Mouse (Mus musculus): ENCODE data around the gene Setd3.

Gene Setd3

DNA sequence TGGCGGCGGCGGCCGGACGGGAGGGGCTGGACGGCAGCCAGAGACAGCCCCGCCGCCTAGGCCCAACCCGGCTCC, at the start of gene Setd3:
TSS of gene Setd3 (minus strand) at position 69 of the 75 bp plus-strand sequence.
- no peak for DNase-seq (ENCODE audit: low read depth, low spot score)

DNA sequence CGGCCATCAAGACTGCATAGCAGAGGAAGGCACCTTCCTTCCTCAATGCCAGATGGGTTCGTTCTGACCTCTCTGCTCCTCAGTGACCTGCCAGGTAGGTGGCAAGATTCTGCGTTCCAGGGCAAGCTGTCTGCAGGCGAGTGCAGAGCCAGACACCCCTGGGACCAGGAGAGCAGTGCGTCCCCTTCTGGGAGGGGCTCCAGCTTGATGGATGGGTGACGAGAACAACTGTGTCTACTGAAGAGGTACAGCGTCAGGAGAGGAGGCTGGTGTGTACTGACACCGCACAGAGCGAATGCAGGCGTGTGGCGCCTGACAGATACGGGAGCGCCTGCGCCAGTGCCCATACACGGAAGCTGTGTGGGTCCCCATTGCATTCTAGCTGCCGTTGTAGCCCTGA, 48.4 kb upstream of the Setd3 start:
- DNase-seq (ENCODE audit: low read depth, low spot score): no peak

DNA sequence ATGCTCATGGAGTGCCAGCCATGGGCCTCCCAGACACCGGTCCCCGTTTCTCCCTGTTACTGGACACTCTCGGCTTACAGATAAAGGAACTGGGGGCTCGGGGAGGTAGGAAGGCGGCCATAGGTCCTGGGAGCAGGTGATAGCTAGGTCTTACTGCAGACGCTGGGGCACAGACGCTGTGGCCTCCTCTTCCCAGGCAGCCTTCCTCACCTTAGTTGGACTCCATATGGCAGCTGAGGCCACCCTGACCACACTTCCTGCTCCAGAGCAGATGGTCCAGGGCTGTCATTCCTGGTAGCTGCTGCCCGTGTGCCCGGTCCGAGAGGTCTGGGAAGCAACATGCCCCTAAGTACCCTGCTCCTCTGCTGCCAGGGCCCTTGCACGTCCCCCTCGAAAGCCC, 47.8 kb upstream of the Setd3 start:
- DNase-seq (ENCODE audit: low read depth, low spot score): no peak

DNA sequence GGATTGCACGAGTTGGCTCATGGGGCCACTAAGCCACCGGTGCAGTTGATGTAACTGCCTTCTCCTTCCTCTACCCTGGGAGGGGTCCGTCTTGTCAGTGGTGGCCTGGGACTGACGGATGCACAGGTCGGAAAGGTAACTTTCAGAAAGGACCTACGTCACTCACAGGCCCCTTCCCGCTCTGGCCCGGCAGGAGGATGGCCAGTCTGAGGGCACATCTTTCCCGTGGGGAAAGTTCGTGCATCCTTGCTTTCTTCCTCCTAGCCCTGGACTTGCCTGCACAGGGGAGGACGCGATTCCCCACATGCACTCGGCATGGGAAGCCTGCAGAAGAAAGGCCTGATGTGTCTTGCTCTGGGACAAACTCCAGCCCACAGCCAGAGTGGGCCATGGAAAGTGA, 47.1 kb upstream of the Setd3 start:
- DNase-seq (ENCODE audit: low read depth, low spot score): no peak

DNA sequence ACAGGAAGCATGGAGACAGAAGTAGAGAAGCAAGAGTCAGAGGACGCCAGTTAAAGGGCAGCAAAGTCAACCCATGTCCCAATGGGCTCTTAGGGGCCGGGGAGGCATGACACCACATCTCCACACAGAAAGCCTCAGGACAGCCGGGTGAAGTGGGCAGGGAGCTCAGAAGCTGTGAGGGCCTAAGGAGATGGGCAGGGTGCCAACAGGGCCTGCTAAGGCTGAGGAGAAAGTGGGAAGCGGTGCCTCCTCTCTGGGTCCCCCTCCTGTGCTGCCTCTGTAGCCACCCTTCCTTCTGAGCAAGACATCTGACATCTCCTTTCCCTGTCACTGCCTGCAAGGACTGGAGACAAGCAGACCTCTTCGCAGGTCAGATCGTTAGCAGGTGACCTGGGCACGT, 46.7 kb upstream of the Setd3 start:
- no peak for DNase-seq (ENCODE audit: low read depth, low spot score)

DNA sequence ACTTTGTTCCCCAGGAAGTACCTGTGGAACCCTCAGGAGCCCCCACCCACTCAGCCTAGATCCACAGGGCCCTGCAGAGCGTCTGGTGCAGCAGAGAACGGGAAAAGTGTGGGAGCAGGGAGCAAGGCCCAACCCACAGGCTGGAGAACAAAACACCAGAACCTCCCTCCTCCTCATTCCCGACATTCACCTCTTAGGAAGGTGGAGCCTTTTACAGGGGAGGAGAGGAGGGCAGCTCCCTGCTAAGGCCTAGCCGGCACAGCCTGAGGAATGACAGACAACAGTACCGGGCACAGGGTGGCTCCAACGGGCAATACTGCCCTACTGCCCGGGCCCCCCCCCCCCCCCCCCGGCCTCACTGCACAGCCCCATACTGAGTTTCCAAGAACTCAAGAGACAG, 44.2 kb upstream of the Setd3 start:
- DNase-seq (ENCODE audit: low read depth, low spot score): peak; percentile 55

DNA sequence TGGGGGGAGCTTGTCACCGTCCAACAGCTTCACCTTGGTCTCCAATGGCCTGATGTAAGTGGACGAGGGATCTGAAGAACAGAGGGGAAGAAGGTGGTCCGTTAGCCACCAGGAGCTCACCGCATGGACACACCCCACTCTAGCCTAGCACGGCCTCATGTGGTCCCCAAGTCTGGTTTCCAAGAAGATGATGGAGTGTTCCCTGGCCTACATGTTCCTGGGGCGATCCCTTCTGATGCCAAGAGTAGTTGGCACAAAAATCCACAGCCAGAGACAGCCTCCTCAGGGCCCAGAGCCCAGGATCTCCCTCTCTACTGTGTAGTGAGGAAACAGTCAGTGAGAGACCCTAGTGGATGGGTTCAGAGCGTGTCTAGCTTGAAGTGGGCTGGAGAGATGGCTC, 42.6 kb upstream of the Setd3 start:
- no peak for DNase-seq (ENCODE audit: low read depth, low spot score)

DNA sequence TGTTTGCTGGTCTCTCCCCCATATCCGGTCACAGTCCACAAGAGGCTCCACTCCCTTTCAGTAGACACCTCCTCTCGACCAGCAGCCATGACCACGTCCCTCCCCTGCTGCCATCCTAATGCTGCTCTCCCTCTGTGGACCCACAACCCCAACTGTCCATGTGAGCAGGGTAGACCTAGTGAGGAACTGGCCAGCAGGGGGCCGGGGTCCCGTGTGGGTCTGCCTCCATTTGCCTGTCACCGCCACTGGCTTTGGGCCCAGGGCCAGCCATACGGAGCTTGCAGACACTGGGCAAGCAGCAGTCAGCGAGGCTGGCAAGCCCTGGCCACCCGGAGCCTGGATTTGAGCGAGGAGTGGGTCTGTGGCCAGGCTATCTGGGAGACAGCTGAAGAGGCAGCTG, 42.1 kb upstream of the Setd3 start:
- no peak for DNase-seq (ENCODE audit: low read depth, low spot score)

DNA sequence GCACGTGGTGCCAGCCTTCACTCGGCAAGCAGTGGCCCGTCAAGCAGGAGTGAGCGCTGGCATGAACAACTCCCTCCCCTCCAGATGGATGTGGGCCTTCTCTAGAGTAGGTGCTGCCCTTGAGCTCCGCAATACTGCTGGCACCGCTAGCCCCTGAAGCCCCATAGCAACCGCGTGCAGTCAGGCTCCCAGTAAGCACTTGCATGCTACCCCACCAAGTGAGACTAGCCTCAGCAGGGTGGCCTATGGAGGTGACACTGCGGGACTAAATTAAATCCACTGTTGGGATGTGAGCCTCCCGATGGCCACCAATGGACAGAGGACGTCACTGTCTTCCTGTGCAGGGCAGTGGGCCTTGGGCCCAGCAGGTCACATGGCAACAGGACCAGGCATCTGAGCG, 41.5 kb upstream of the Setd3 start:
- no peak for DNase-seq (ENCODE audit: low read depth, low spot score)

DNA sequence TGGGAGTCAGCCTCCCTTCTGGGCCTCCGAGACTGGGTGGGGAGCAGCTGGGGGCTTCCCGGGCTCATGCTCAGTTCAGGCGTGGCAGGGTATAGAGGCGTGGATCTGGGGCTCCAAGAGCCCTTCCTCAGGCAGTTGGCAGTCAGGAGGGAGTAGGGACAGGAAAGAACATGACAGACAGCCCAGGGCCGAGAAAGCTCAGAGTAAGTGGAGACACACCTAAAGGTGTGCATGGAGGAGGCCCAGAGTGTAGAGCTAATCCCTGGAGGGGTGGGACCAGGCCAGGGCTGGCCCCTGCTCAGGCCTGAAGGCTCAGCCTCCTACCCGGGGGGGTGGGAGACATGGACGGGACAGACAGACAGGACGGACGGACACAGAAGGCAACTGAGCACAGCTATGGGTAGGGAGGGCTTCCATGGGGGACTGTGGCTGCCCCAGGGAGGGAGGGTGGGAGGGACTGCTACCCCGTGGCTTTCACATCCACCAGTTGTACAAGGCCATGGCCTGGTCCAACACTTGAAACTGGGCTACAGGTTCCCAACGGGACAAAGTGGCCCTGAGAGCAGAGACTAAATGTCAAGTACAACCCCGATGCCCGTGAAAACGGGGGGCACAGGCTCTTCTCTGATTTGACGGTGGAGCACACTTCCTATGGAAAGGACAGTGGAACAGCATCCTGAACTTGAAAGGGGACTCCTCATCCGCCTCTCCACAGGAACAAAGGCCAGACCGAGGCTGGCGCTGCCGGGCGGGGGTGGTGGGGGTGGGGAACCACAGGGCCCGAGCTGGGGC, 40.9 kb upstream of the Setd3 start:
- DNase-seq (ENCODE audit: low read depth, low spot score): no peak

DNA sequence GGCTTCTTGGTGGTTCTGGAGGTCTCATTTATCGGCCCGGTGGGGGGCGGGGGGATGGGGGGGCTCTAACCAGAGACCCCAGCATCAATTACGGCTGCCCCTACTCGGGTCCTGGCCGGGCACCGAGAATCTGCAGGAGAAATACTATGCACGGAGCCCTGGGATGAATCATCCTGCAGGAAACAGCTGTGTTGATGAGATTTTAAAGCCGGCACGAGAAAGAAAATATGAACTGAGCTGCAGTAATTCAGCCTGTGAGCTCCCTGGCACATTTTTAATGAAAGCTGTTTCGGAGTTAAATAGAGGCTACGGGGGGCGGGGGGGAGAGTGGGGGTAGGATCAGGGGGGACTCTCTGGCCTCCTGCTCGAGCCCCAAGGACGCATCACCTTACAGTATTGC, 40.0 kb upstream of the Setd3 start:
- no peak for DNase-seq (ENCODE audit: low read depth, low spot score)

DNA sequence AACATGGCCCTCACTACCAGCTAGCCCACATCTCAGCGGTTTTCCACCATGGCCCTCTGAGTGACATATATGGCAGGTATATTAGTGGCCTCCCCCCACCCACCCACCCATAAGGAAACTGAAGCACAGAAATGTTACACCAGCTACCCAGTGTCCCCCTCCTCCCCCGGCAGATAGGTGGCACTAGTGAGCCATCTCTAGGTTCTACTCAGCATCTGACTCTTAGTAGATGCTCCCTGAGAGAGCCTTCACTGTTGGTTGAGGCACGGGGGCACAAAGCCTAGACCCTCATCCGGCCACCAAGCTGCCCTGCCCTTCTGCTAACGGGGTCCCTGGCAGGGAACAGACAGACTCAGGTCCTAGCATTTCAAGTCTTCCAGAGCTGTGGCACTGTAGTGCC, 38.5 kb upstream of the Setd3 start:
- peak; percentile 68 for DNase-seq (ENCODE audit: low read depth, low spot score)

DNA sequence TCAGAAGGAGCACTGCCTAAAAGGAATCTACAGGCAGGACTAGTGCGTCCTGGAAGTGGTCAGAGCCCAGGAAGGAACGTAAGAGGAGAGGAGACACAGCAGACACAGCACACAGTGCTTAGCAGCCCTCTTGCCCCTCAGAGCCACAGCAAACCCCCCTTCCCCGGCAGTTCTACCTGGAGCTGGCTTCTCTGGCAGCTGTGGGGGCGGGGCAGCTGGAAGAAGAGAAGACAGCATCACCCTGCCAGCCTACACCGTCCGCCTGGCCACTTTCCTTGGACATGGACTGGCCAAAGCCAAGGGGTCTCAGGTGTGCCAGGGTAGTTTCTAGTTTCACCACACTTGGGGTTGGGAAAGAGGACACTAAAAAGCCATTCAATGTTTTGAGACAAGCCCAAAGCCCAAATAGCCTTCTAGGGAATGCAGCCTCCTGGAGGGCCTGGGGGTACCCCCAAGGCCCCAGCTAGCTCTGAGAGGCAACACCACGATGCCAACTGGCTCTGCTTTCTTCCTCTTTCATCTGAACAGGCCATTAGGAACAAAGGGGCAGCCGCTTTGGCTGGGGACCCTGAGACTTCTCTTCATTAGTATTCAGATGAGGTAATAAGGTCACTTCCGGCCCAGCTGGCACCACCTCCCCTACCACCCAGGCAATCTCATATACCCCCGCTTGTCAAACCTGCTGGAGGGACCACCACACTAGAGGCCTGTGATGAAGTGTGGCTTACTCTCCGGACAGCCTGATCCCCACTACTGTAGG, 37.7 kb upstream of the Setd3 start:
- DNase-seq (ENCODE audit: low read depth, low spot score): no peak

DNA sequence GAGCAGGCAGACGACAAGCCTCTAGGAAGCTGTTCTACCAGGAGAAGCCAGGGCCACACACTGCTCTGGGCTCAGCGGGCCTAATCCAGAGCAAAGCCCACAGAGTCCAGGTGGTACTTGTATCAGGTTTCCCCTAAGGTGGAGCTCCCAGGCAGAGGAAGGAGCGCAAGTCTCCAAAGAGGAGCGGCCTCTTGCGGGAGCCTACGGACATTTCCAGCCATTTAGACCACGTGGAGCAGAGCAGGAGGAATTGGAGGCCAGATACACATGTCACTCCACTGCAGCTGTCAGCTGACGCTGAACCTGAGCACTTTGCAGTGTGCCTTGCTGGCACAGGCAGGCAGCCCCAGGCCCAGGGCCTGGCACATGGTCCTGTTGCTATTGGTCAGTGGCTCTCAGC, 36.0 kb upstream of the Setd3 start:
- no peak for DNase-seq (ENCODE audit: low read depth, low spot score)

DNA sequence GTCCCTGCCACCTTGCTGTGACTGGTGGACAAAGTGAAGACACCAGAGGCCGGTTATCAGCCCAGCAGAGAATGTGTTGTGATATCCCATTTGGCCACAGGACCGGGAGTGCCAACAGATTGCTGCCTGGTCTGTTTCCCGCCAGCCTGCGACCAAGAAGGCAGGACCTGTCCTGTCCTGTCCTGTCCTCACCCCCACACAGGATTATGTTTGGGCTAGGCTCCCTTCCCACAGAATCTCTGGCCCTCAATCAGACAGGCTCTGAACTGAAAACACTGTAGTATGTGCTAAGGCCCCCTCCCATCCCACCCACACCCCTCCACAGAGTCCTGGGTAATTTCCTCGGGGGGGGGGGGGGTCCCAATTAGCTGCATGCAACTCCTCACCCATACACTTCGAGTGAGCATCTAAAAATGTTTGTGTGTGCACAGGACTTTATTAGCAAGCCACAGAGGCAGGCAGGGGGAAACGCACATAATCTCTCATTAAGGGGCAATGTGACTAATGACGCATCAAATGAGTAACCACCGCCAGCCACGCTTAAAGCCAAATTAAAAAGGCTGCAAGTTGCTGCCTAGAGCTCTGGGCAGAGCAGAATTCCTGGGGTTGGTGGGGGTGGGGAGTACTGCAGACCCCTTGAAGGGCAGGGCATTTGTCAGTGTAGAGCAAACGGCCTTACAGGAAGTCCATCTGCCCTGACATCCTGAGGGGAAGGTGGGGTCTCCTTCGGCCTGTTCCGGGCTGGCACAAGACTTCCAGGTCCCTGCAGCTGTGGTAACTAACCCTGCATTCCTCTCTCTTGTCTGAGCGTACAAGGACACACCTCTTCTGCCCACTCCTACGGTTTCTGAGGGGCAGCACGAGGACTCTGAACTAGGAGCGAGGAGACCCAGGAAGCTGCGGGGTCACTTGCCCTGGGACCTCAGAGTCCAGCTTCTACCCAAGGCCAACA, 34.3 kb upstream of the Setd3 start:
- DNase-seq (ENCODE audit: low read depth, low spot score): no peak

DNA sequence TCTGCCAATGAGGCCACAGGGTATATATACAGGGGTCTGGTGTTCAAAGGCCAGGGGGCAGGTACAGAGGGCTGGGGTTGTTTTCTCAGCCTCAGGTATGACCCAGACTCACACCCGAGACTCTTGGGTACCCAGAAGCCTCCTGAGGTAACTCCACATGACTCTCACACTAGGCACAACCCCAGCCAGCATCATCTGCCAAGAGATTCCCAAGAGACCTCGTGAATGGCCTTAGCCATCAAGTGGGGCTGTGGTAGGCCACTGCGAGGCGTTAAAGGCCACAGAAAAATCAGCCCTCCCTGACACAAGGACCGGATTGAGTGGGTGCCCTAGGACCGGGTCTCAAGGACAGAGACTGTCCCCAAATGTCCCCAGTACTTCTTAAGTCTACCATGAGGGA, 33.4 kb upstream of the Setd3 start:
- no peak for DNase-seq (ENCODE audit: low read depth, low spot score)

DNA sequence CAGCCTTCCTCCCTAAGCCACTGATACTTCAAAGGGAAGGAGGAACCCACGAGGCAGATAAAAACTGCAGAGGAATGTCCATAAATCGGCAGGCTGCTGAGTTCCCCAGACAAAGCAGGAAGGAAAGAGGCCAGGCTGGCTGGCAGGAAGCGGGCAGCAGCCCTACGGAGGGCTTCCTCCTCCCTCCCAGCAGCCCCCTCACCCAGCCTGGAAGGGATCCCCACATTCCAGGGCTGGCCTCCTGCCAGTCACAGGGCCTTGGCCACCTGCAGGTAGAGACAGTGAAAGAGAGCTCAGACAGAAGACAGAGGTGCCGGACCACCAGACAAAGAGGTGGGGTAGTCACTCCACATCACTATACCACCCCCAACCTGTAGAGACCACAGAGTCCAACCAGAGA, 33.0 kb upstream of the Setd3 start:
- DNase-seq (ENCODE audit: low read depth, low spot score): no peak

DNA sequence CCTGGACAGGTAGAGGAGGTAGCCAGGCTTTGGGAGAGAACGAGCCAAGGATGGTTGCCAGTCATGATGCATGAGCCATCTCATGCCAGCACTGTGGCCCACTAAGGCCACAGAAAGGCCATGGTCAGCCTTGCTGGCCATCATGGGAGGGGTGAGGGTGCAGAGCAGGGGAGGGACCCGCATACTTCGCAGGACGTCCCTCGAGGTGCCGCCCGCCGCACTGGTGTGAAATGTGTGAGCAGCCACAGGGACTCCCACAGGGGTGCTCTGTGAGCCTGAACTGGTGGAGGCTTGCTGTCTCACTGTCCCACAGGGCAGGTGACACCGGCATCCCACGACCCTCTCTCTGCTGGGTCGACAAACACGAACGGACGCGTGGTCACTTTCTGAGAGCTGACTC, 31.5 kb upstream of the Setd3 start:
- DNase-seq (ENCODE audit: low read depth, low spot score): no peak

DNA sequence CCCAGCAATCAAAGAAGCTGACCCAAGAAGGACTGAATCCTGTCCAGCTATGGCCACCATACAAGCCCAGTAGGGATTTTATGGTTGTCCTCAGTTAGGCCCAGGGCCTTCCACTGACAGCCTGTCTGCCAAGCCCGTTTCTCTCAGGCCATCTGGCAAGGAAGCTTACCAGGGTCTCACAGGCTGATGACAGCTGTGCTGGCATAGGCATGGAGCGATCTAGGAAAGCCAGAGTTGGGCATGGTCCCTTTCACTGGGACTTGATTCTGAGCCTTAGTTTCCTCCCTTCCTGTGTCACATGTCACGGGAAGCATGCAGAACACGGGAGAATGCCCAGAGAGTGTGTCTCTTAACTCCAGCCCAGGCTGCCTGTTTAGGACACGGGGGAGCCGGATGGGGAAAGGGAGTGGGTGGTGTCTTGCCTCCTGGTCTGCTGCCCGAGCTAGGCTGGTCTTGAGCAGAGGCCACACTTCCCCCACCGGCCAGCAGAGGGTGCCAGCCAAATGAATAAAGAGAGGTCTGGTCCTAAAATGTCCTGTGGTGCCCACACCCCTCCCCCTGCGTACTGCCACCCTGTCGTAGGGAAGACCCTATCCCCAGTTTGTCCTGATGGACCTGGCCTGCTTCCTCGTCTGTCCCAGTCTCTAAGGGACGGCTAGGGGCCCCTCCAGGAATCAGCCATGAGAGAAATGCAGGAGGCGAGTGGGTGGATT, 29.8 kb upstream of the Setd3 start:
- peak; percentile 77 for DNase-seq (ENCODE audit: low read depth, low spot score)

DNA sequence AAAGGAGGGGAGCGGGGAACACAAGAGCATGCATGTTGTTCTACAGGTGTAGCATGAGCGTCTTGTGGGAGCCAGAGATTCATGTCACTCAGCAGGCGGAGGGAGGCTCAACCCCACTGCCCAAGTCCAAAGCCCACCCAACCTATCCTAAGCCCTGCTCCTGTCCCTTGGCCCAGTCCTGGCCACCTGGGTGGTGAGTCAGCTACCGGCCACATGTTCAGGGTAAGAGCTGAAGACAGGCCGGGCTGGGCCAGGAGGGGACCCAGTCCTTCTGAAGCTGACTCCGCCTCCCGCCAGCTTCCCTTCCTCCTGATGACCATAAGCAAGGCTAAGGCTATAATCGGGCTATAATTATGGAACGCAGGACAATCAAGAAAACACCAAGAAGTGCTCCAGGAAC, 29.1 kb upstream of the Setd3 start:
- DNase-seq (ENCODE audit: low read depth, low spot score): no peak

DNA sequence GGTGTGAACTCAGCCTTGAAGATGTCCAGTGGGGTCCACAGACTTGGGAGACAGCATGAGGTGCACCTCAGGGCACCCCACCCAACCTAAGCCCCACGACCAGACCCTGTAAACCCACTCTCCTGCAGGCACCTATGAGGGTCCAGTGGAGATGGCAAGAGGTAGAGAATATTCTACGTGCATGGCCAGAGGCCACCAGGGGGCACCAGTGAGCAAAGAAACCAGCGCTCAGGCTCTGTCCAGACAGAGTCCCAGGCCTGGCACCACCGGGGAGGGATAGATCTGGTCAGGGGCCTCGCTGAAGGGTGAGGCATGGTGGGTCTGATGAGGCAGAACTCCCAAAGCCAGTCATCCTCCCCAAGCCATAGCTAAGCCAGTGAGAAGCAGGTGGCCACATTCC, 27.5 kb upstream of the Setd3 start:
- DNase-seq (ENCODE audit: low read depth, low spot score): peak; percentile 77

DNA sequence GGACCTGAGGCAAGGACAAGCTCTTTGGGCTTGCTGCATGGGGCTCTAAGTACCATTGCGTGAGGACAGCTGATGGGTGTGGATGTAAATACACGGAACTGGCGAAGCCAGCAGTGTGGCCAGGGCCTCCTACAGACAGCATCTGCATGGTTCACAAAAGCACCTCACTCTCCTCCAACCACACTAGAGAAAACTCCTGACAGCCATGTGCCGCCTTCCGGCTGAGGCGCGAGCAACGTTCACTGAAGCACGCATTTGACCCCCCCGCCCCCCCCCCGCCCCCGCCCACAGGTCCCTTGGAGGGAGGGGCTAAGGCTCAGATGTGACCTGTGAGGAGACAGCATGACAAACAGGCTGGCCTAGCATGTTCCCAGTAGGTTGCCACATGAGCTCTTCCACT, 25.9 kb upstream of the Setd3 start:
- peak; percentile 38 for DNase-seq (ENCODE audit: low read depth, low spot score)
